In genomic region chr3:101408953-101409750, GRCm38 (mm10) we compare ENCODE assay signal across 9 mouse cellular contexts. TPM values are rescaled to one million over a fixed set of nuclear protein-coding genes. Genes with fewer than 3 reads are reported as not detected.
A peak's percentile ranks its signal among the peaks of the same experiment; 100 is the strongest.
DNase-seq lines count a peak whose midpoint lies in the region; ATAC-seq and TF ChIP-seq lines count a peak whose summit lies in the region.
"Had no signal": no experiment of that assay in that cellular context is flagged by ENCODE, and none has a peak within 500 bp of the region (broad histone marks: within the 10 kb centered on the region; RNA-seq: fewer than 3 reads in every experiment).

No protein-coding gene starts in this region.

- DNase-seq in adrenal gland, postnatal 14 days, result peak; percentile 52
- no peak for DNase-seq in adrenal gland, postnatal 10 days
- DNase-seq in kidney, postnatal 0 days (ENCODE audit: low spot score), result peak; percentile 41
- no peak for DNase-seq in kidney, postnatal 36 days
- no peak for DNase-seq in forebrain, embryonic 14.5 days (ENCODE audit: low spot score)
- DNase-seq in cerebellum, postnatal 14 days, result no peak
- DNase-seq in adipocyte (ENCODE audit: low spot score), result no peak

- TF ChIP-seq CTCF in kidney, postnatal 0 days (IDR thresholded peaks at IDR 0.05; ENCODE audit: low read depth), result no peak

- WGBS in kidney, postnatal 0 days, result 31% methylated on average over 20 of the region's 20 CpGs
- WGBS in forebrain, embryonic 14.5 days, result 56% methylated on average over 20 of the region's 20 CpGs
- 42% methylated on average over 20 of the region's 20 CpGs for WGBS in midbrain, embryonic 15.5 days

- ATAC-seq in kidney, postnatal 0 days (replicated peaks; ENCODE audit: low FRiP score, low read depth), result no peak
- ATAC-seq in forebrain, embryonic 14.5 days, result no peak
- ATAC-seq in midbrain, embryonic 15.5 days (replicated peaks), result no peak

- peak overlapping the region; percentile 56; the same call in 1 of the 2 replicates for H3K27ac ChIP-seq in kidney, postnatal 0 days
- peak overlapping the region; percentile 39; the same call in 1 of the 2 replicates for H3K27ac ChIP-seq in forebrain, embryonic 14.5 days (ENCODE audit: low read depth, low read length)
- H3K27ac ChIP-seq in midbrain, embryonic 15.5 days, result peak overlapping the region; percentile 23; the same call in 1 of the 2 replicates

- H3K27me3 ChIP-seq in kidney, postnatal 0 days (ENCODE audit: insufficient read depth, low read length), result no peaks in the 10 kb centered on the region
- no peaks in the 10 kb centered on the region for H3K27me3 ChIP-seq in forebrain, embryonic 14.5 days (replicated peaks; ENCODE audit: control insufficient read depth, insufficient read depth, low read length)
- no peaks in the 10 kb centered on the region for H3K27me3 ChIP-seq in midbrain, embryonic 15.5 days (replicated peaks)

- no peak overlapping the region for H3K4me3 ChIP-seq in kidney, postnatal 0 days (replicated peaks; ENCODE audit: low read depth, low read length)
- no peak overlapping the region for H3K4me3 ChIP-seq in forebrain, embryonic 14.5 days (ENCODE audit: low read depth, low read length)
- no peak overlapping the region for H3K4me3 ChIP-seq in midbrain, embryonic 15.5 days
- H3K4me3 ChIP-seq: erythroblast, embryonic 14.5 days had no signal

- peaks cover 19% of the 10 kb centered on the region; the same call in 1 of the 2 replicates for H3K4me1 ChIP-seq in kidney, postnatal 0 days (replicated peaks; ENCODE audit: insufficient read depth, low read length)
- peaks cover 36% of the 10 kb centered on the region for H3K4me1 ChIP-seq in forebrain, embryonic 14.5 days (ENCODE audit: control insufficient read depth, insufficient read depth, low read length)
- H3K4me1 ChIP-seq in midbrain, embryonic 15.5 days, result peaks cover 43% of the 10 kb centered on the region

- no peaks in the 10 kb centered on the region for H3K9me3 ChIP-seq in kidney, postnatal 0 days (replicated peaks; ENCODE audit: low read length)
- H3K9me3 ChIP-seq in forebrain, embryonic 14.5 days (replicated peaks; ENCODE audit: control insufficient read depth, low read length), result no peaks in the 10 kb centered on the region
- no peaks in the 10 kb centered on the region for H3K9me3 ChIP-seq in midbrain, embryonic 15.5 days

- H3K9ac ChIP-seq in kidney, postnatal 0 days (ENCODE audit: low read depth, low read length), result no peak overlapping the region
- no peak overlapping the region for H3K9ac ChIP-seq in forebrain, embryonic 14.5 days (ENCODE audit: low read length)
- H3K9ac ChIP-seq in midbrain, embryonic 15.5 days, result no peak overlapping the region

- H3K4me2 ChIP-seq in kidney, postnatal 0 days (ENCODE audit: low read length), result no peak overlapping the region
- no peak overlapping the region; the same call in 1 of the 2 replicates for H3K4me2 ChIP-seq in forebrain, embryonic 14.5 days (ENCODE audit: low read length)
- H3K4me2 ChIP-seq in midbrain, embryonic 15.5 days, result no peak overlapping the region

- H3K36me3 ChIP-seq in kidney, postnatal 0 days (ENCODE audit: insufficient read depth, low read length), result no peaks in the 10 kb centered on the region
- H3K36me3 ChIP-seq in forebrain, embryonic 14.5 days (ENCODE audit: control insufficient read depth, insufficient read depth, low read length), result no peaks in the 10 kb centered on the region
- no peaks in the 10 kb centered on the region for H3K36me3 ChIP-seq in midbrain, embryonic 15.5 days (replicated peaks)

RNA-seq across cellular contexts. Expression of gene Igsf3, which starts 32.3 kb away (rescaled TPM):
- 5.1 and 6.6 TPM in 2 replicates for total RNA-seq in adrenal gland, postnatal 14 days (2021)
- 10 to 100 TPM in 1 of 2 experiments, 1 to 10 TPM in 1; 8.1 to 10.1 TPM for total RNA-seq in adrenal gland, postnatal 10 days (2021)
- polyA plus RNA-seq in kidney, postnatal 0 days (2015; fragmentation: Nextera tagmentation; extraction: Ambion mirVana), result 15.3 and 16.9 TPM in 2 replicates
- 30.0 and 45.6 TPM in 2 replicates for polyA plus RNA-seq in forebrain, embryonic 14.5 days (2014; fragmentation: Nextera tagmentation; extraction: Ambion mirVana)
- 99.0 and 104 TPM in 2 replicates for polyA plus RNA-seq in midbrain, embryonic 15.5 days (2015; fragmentation: Nextera tagmentation; extraction: Ambion mirVana)

Comparison
In these comparisons a context has a peak if more than half of its experiments do, and no peak if none do; other contexts are left out.
1. DNase-seq: peak in adrenal gland, postnatal 14 days (single experiment) and kidney, postnatal 0 days (single experiment); none in adrenal gland, postnatal 10 days (single experiment), kidney, postnatal 36 days (0 of 2), forebrain, embryonic 14.5 days (single experiment), cerebellum, postnatal 14 days (0 of 2) and adipocyte (single experiment).
2. Peak in every context shown above with its lines, with median percentiles within 50 percentile points of each other: H3K27ac ChIP-seq.